Mouse (Mus musculus) bone marrow macrophage, adult 2 months (primary cell): ENCODE measurements around the gene Esyt1. TPM values are rescaled to one million over a fixed set of nuclear protein-coding genes. Genes with fewer than 3 reads are reported as not detected.

Experiments used
- H3K27ac ChIP-seq: 2 replicates; pipeline ENCODE4 v1.5.1; 2012; ENCODE audit warnings: low read depth, low read length; ENCODE audit not compliant: insufficient read depth
- H3K4me1 ChIP-seq: 2 replicates; pipeline ENCODE4 v1.6.1; 2012; ENCODE audit warnings: low read length; ENCODE audit not compliant: control insufficient read depth, insufficient read depth
- H3K4me3 ChIP-seq: 2 replicates; pipeline ENCODE4 v1.5.1; 2012; ENCODE audit warnings: mild to moderate bottlenecking, low read length, moderate library complexity; ENCODE audit not compliant: insufficient read depth
- CTCF ChIP-seq: IDR thresholded peaks from 2 replicates; pipeline ENCODE4 v1.5.1; 2012; ENCODE audit warnings: low read depth, mild to moderate bottlenecking, low read length, moderate library complexity
- POLR2A ChIP-seq: IDR thresholded peaks from 2 replicates; pipeline ENCODE4 v1.6.1; 2012; ENCODE audit warnings: mild to moderate bottlenecking, low read depth, low read length, borderline replicate concordance
- polyA plus RNA-seq: library from polyadenylated mRNA; stranded (reverse); fragments of >200 nt; gene quantifications from 2 replicates; pipeline ENCODE4 v1.2.4, GENCODE M21; 2012; ENCODE audit not compliant: missing spikeins, insufficient read depth, insufficient read length

Esyt1 gene
- polyA plus RNA-seq, 1 experiment = 197 TPM

DNA sequence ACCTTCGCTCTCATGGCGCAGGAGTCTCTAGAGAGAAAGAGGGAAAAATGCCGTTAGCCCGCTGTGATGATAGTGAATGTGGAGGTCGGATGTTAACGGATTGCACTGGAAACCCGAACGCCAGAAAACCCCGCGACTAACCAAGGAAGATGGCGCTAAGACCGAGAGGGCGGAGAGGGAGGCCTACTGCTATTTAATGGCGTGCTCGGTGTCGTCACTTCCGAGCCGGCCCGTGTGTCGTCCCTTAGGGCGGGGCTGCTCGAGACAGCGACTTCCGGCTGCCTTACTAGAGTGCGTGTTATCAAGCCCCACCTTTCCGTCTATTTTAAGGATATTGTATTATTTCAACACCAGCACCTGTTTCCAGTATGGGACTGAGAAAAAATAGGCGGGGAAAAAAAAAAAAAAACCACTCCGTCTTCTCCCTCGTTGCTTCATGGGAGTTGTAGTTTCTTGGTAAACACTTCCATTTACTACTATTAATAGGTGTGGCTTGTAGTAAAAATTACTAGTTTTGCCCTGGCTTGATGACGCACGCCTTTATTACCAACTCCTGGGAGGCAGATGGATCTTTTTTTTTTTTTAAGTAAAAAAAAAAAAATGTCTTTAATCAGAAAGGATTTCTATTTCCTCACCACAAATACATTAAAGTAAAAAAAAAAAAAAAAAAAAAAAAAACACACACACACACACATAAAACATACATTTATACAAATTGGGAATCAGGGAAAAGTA, 23.4 kb upstream of the Esyt1 start, which contains the start of gene Rpl41:
Gene Rpl41 (minus strand): TSS at position 359 of the 735 bp plus-strand sequence.
- H3K4me1 ChIP-seq = peaks cover 10% of the 10 kb centered on the region
- no peak for TF ChIP-seq CTCF
- peak; percentile 96 for TF ChIP-seq POLR2A
- peak within 1 kb of the TSS; percentile 90 for H3K27ac ChIP-seq
- peak within 1 kb of the TSS; percentile 88 for H3K4me3 ChIP-seq

DNA sequence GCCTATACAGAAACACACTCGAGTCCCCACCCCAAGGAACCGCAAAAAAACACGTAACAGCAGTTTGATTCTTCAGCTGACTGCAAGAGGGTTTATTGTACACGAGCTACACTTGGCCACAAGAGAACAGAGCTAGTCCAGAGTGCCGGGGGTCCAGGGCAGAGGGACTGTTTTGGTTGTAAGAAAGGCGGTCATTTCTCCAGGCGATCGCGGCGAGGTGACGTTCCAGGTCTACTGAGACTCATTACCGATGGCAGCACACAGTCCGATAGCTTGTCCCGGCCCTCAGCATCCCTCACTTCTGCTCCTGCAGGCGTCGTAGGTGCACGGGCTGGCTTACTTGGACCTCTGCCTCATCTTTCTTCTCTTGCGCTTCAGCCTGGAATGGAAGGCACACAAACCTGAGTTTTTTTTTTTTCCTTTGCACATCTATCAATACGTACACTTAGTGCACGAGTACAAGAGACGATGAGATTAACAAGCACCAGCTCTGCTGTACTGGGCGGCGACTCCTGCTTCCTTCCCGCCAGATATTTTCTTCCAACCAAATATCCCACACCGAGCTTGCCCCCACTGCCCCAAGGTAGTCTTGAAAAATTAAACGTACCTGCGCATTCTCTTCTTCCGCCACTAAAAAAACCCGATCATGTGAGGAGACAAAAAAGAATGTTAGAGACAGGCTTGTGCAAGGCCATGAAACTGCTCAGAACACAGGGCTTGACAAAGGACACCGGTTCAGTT, 22.6 kb upstream of the Esyt1 start:
- Histone ChIP-seq H3K4me3 (peak overlapping the region; percentile 88), H3K27ac (peak overlapping the region; percentile 90), H3K4me1 (peaks cover 10% of the 10 kb centered on the region)

DNA sequence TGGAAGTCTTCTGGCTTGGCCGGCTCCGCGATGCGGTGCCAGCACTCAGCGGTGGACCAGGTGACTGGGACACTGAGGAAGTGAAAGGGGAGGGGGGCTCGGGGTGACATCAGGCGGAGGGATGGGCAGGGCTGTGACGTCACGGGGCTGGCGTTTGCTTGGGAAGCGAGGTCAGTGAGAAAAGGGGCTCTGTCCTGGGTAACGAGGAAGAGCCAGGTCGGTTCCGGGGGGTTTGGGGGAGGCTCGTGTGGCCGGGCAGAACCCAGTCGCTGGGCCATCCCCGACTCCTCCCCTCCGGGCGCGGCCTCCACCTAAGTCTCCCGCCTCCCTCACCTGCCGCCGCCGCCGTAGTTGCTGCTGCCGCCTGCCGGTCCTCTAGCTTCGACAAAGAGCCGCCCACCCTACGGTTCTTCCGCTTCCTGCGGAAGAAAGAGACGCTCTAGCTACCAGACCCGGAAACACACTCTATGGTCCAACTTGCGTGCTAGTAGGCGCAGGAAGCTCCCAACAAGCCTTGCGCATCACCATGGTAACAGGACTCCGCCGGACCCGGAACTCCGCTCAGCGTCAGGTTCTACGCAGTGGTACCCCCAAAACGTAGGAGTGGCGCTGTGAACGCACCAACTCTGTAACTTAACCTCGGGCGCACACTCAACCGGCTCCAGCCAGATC, 21.8 kb upstream of the Esyt1 start, which contains the start of gene Zc3h10:
Gene Zc3h10 (minus strand): TSS at position 414 of the 672 bp plus-strand sequence.
- Histone ChIP-seq H3K27ac (peak within 1 kb of the TSS; percentile 90), H3K4me3 (peak within 1 kb of the TSS; percentile 88), H3K4me1 (peaks cover 10% of the 10 kb centered on the region)
- TF ChIP-seq CTCF (no peak), POLR2A (peak; percentile 7; the same call in 1 of the 2 replicates)

DNA sequence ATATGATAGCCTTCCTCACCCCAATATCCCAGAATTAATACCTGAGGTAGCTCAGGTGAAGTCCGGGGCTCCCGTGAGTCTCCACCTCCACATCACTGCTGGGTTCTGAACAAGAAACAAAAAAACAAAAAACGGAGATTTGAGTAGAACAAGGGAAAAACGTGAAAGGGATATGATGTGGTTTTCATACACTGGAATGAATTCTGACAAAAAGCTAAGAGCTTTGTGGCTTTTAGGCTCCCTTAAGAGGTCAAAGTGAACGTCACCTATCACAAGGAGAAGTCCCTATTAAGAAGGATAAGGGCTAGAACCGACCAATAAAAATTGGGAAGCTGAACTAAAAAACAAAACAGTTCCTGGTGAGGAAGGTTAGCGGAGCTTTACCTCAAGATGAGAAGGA, 21.1 kb upstream of the Esyt1 start:
- H3K4me1 ChIP-seq = peaks cover 10% of the 10 kb centered on the region
- H3K4me3 ChIP-seq = peak overlapping the region; percentile 88
- TF ChIP-seq POLR2A = no peak
- H3K27ac ChIP-seq = peak overlapping the region; percentile 74

DNA sequence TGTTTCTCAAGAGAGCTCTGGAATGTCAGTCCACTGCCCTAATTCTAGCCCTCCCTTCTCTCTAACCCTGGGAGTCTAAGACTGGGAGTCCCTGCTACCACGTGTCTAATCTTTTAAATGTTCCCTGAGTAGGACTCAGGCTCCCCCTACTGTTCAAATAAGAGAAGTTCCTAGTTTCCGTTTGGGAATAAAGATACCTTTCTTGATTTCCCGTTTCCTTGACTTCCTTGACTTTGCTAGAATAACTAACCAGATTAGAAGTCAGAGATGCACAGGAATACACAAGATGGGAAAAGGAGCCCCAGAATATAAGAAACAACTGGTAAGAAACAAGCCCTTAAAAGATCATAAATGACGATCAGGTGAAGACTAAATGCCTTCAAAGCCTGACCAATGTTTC, 20.7 kb upstream of the Esyt1 start:
- H3K4me3 ChIP-seq = peak overlapping the region; percentile 88
- peak overlapping the region; percentile 74 for H3K27ac ChIP-seq
- TF ChIP-seq CTCF (no peak), POLR2A (no peak)

DNA sequence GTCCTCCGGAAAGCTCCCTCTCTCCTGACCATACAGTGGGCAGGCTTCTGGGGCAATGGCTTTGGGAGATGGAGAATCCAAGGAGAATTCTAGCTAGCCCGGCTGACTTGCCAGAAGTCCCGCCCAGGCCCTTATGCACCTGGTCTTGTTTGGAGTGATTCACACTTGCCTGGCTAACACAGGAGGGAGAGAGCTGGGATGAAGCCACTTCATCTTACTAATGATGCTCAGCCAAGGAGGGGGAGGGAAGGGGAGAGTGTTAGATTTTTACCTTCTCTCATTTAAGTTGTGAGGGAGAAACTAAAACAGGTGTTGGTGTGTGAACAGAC, 19.9 kb upstream of the Esyt1 start:
- H3K27ac ChIP-seq = no peak overlapping the region
- TF ChIP-seq POLR2A (no peak), CTCF (no peak)
- no peak overlapping the region for H3K4me3 ChIP-seq
- H3K4me1 ChIP-seq = peaks cover 10% of the 10 kb centered on the region

More for the DNA sequence above, 20.7 kb upstream of the Esyt1 start:
- peaks cover 10% of the 10 kb centered on the region for H3K4me1 ChIP-seq

DNA sequence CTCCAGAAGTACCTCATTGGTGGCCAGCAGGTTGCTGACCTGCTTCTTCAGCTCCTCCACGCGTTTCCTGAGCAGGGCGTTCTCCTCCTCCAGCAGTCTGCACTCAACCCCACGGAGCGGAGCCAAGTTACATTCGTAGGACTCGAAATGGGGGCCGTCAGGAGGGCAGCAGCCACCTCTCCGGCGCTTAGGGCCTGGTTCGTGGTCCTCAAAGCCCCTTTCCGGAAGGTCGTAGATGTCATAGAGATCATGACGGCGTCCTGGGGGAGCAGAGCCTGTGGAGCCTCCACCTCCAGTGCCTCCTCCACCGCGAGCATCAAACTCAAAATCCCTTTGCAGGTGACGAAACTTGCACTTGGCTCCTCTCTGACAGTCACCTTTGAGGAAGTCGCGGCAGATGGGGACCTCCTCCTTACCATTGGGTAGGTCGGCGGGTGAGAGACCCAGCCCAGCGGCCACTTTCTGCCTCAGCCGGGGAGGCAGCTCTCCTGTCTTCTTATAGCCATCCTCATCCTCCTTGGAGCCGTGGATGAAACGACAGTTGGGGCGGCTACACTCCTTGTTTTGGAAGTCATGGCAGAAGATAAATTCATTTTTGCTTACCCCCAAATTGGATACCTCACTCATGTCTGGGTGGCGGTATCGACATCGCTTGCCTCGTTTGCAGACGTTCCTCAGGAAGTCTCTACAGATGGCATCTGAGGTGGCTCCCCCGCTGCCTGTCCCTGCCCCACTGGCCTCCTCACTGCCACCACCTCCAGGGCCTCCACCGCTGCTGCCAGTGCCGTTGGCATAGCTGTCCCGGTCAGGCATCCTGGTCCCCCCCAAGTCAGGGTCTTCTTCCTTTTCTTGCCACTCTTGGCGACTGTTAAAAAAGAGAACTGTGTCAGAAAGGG, 19.3 kb upstream of the Esyt1 start:
- Histone ChIP-seq H3K4me1 (peaks cover 10% of the 10 kb centered on the region), H3K27ac (no peak overlapping the region), H3K4me3 (no peak overlapping the region)
- TF ChIP-seq POLR2A (no peak), CTCF (no peak)

DNA sequence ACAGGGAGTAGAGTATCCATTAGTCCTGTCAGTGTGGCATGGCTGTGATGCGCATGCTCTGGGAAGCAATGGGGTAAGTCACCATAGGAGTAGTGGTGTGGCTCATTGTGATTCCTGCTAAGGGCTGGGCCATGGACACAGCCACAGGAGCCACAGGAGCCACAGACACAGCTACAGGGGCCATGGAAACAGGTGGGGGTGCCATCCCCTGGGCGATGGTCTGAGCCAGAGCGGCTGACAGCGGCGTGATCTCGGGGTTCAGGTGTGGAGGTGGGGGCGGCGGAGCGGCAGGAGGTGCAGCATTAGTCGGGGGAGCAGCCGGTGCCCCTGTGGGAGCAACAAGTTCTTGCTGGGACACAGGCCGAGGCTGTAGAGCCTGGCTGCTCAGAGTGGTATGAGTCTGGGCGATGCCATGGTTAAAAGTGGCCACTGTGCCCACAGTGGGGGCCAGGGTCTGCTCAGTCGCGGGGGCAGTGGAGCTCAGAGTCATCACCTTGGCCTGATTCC, 18.5 kb upstream of the Esyt1 start:
- Histone ChIP-seq H3K4me1 (peaks cover 6% of the 10 kb centered on the region), H3K27ac (no peak overlapping the region), H3K4me3 (no peak overlapping the region)
- TF ChIP-seq POLR2A = no peak
- no peak for TF ChIP-seq CTCF

DNA sequence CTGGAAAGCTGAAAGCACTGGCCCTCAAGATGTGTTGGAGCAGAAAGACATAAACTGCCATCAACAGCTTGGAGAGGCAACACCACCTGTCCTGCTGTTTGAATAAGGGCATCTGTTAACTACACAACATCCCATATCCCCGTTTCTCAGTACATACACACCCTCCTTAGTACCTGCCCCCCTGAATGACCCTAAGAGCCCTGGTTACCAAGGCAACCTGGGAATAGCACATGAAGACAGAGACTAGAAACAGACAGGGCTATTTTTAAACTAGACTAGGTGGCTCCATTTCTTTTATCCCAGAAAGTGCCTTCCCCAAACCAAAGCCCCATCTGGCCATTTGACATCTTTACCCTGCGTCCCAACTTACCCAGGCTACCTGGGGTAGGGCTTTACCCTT, 17.4 kb upstream of the Esyt1 start:
- no peak overlapping the region for H3K4me3 ChIP-seq
- TF ChIP-seq POLR2A = no peak
- no peak for TF ChIP-seq CTCF
- H3K27ac ChIP-seq = no peak overlapping the region
- peaks cover 8% of the 10 kb centered on the region for H3K4me1 ChIP-seq
